Mouse (Mus musculus) midbrain, embryonic 11.5 days (tissue): Measurements from ENCODE around the gene Atf2. TPM values are rescaled to one million over a fixed set of nuclear protein-coding genes. Genes with fewer than 3 reads are reported as not detected.
A peak's percentile ranks its signal among the peaks of the same experiment; 100 is the strongest.
"Not testable (repeated sequence)": the region's sequence is repeated elsewhere in the genome, so short reads cannot be mapped to it uniquely, and the experiment has no call there.

Experiments used
- ATAC-seq: fragments of 200-750 bp; cut with Nextera tagmentation; 2 replicates; pipeline ENCODE4 v1.8.0; 2017; ENCODE audit warnings: moderate TSS enrichment, moderate library complexity; ENCODE audit not compliant: low FRiP score
- DNase-seq: peaks from one replicate; pipeline ENCODE4 v3.0.0; 2015; ENCODE audit warnings: low spot score; ENCODE audit errors: missing footprints
- H3K27ac ChIP-seq: fragments of 300-500 bp; sonication (generic); 2 replicates; pipeline ENCODE4 v1.5.1; 2014; ENCODE audit warnings: low read depth, low read length
- H3K27me3 ChIP-seq: fragments of 300-500 bp; sonication (generic); 2 replicates; pipeline ENCODE4 v1.6.1; 2014; ENCODE audit warnings: mild to moderate bottlenecking, low read length, moderate library complexity, mixed read lengths; ENCODE audit not compliant: control insufficient read depth, insufficient read depth
- H3K36me3 ChIP-seq: fragments of 300-500 bp; sonication (generic); 2 replicates; pipeline ENCODE4 v1.6.1; 2014; ENCODE audit warnings: mild to moderate bottlenecking, low read length, moderate library complexity, mixed read lengths; ENCODE audit not compliant: control insufficient read depth, insufficient read depth
- H3K4me1 ChIP-seq: fragments of 300-500 bp; sonication (generic); 2 replicates; pipeline ENCODE4 v1.6.1; 2014; ENCODE audit warnings: low read length; ENCODE audit not compliant: control insufficient read depth, insufficient read depth
- H3K4me2 ChIP-seq: fragments of 300-500 bp; sonication (generic); 2 replicates; pipeline ENCODE4 v1.6.1; 2014; ENCODE audit warnings: mild to moderate bottlenecking, moderate library complexity
- H3K4me3 ChIP-seq: fragments of 300-500 bp; sonication (generic); 2 replicates; pipeline ENCODE4 v1.5.1; 2014; ENCODE audit warnings: low read depth, low read length
- H3K9ac ChIP-seq: fragments of 300-500 bp; sonication (generic); 2 replicates; pipeline ENCODE4 v1.6.1; 2014; ENCODE audit warnings: low read length
- H3K9me3 ChIP-seq: fragments of 300-500 bp; sonication (generic); 2 replicates; pipeline ENCODE4 v1.6.1; 2016; ENCODE audit warnings: low read length; ENCODE audit not compliant: control insufficient read depth
- WGBS: fragments of 180-500 bp; shearing (Covaris S2); extraction: QIAGEN DNeasy Blood & Tissue Kit; methylation state at CpG from one replicate; pipeline ENCODE4 v1.1.7; 2014; 5-methylcytosine and 5-hydroxymethylcytosine counted together
- polyA plus RNA-seq: library from polyadenylated mRNA; unstranded; fragments of >200 nt; fragmentation: Nextera tagmentation; extraction: Ambion mirVana; gene quantifications from 2 replicates; pipeline ENCODE4 v1.2.1, GENCODE M21; 2014

The Atf2 gene
- polyA plus RNA-seq, 1 experiment from 2014 or later: 83.3 TPM

DNA sequence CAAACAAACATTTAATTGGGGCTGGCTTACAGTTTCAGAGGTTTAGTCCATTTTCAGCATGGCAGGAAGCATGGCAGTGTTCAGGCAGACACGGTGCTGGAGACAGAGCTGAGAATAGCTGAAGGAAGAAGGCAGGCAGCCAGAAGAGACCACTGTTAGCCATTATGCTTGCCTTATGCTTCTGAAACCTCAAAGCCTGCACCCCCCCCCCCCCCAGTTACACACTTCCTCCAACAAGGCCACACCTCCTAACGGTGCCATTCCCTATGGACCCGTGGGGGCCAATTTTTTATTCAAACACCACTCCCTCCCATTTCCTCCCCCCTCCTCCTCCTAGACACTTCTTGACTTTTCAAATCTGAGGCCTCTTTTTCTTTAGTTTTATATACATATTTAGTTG, 19.8 kb upstream of the Atf2 start:
- DNase-seq (no peak), ATAC-seq (no peak)
- WGBS: 92% methylated on average over 3 of the region's 3 CpGs
- Histone ChIP-seq H3K9me3 (no peaks in the 10 kb centered on the region), H3K36me3 (peaks cover 13% of the 10 kb centered on the region), H3K27ac (no peak overlapping the region), H3K4me1 (peaks cover 4% of the 10 kb centered on the region; the same call in 1 of the 2 replicates), H3K4me2 (no peak overlapping the region), H3K9ac (no peak overlapping the region), H3K27me3 (no peaks in the 10 kb centered on the region), H3K4me3 (no peak overlapping the region)

GRCm38 (mm10) chr2:73911175-73911700, 18.8 kb upstream of the Atf2 start, which contains the start of gene Atp5g3:
TSS of gene Atp5g3 (minus strand) at chr2:73911326.
- DNase-seq: peak; percentile 99
- H3K9me3 ChIP-seq: no peaks in the 10 kb centered on the region
- peak within 1 kb of the TSS; percentile 96 for H3K4me3 ChIP-seq
- H3K4me2 ChIP-seq: peak within 1 kb of the TSS; percentile 54
- H3K27me3 ChIP-seq: no peaks in the 10 kb centered on the region
- peaks cover 4% of the 10 kb centered on the region; the same call in 1 of the 2 replicates for H3K4me1 ChIP-seq
- peaks cover 17% of the 10 kb centered on the region for H3K36me3 ChIP-seq
- under 1% methylated on average over 38 of the region's 38 CpGs for WGBS
- H3K27ac ChIP-seq: peak within 1 kb of the TSS; percentile 71
- peak within 1 kb of the TSS; percentile 97 for H3K9ac ChIP-seq
- peak; percentile 95 for ATAC-seq

GRCm38 (mm10) chr2:73910571-73911174, 18.2 kb upstream of the Atf2 start:
- Histone ChIP-seq H3K36me3 (peaks cover 17% of the 10 kb centered on the region), H3K27ac (peak overlapping the region; percentile 71), H3K9ac (peak overlapping the region; percentile 97), H3K9me3 (no peaks in the 10 kb centered on the region), H3K27me3 (no peaks in the 10 kb centered on the region), H3K4me3 (peak overlapping the region; percentile 96), H3K4me2 (peak overlapping the region; percentile 54), H3K4me1 (peaks cover 4% of the 10 kb centered on the region; the same call in 1 of the 2 replicates)
- peak; percentile 76 for ATAC-seq
- WGBS: under 1% methylated on average over 46 of the region's 50 CpGs
- DNase-seq: peak; percentile 95

DNA sequence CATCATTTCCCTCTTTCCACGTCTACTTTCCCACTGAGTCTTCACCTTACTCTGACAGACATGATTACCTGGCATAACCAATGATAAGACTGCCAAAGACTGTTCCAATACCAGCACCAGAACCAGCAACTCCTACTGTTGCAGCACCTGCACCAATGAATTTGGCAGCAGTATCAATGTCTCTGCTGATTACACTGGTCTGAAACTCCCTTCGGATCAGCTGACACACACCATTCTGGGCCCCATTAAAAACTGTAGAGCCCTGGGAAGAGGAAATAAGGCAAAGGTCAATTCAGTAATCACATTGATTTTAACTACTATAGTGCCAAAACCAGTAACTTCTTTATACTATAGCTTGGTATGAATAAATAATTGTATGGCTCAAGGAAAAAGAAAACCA, 16.7 kb upstream of the Atf2 start:
- Histone ChIP-seq H3K9ac (no peak overlapping the region), H3K27ac (no peak overlapping the region), H3K36me3 (peaks cover 17% of the 10 kb centered on the region), H3K4me2 (no peak overlapping the region), H3K4me3 (no peak overlapping the region), H3K4me1 (peaks cover 4% of the 10 kb centered on the region; the same call in 1 of the 2 replicates), H3K9me3 (no peaks in the 10 kb centered on the region), H3K27me3 (no peaks in the 10 kb centered on the region)
- no peak for DNase-seq
- WGBS: 95% methylated on average over 2 of the region's 2 CpGs
- ATAC-seq: no peak

DNA sequence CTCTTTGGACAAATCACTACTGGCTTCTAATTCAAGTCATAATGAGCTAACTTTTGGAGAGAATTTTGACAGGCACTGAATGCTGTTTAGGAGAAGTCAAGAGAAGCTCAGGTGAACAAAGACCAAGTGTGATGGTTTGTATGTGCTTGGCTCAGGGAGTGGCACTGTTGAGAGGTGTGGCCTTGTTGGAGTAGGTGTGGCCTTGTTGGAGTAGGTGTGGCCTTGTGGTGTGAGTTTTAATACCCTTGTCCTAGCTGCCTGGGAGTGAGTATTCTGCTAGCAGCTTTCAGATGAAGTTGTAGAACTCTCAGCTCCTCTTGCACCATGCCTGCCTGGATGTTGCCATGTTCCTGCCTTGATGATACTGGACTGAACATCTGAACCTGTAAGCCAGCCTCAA, 12.2 kb upstream of the Atf2 start:
- not testable (repeated sequence) for H3K9ac ChIP-seq, H3K4me1 ChIP-seq, H3K9me3 ChIP-seq, ATAC-seq, H3K4me3 ChIP-seq, H3K4me2 ChIP-seq, H3K27me3 ChIP-seq, H3K27ac ChIP-seq
- peaks cover 17% of the 10 kb centered on the region for H3K36me3 ChIP-seq
- DNase-seq: peak; percentile 77

GRCm38 (mm10) chr2:73903536-73903935, 11.1 kb upstream of the Atf2 start:
- no peaks in the 10 kb centered on the region for H3K4me1 ChIP-seq
- DNase-seq: no peak
- no peak overlapping the region for H3K27ac ChIP-seq
- 97% methylated on average over 2 of the region's 2 CpGs for WGBS
- no peak for ATAC-seq
- no peak overlapping the region for H3K4me2 ChIP-seq
- H3K4me3 ChIP-seq: no peak overlapping the region
- H3K9ac ChIP-seq: no peak overlapping the region
- H3K36me3 ChIP-seq: peaks cover 10% of the 10 kb centered on the region
- no peaks in the 10 kb centered on the region for H3K9me3 ChIP-seq
- H3K27me3 ChIP-seq: no peaks in the 10 kb centered on the region

DNA sequence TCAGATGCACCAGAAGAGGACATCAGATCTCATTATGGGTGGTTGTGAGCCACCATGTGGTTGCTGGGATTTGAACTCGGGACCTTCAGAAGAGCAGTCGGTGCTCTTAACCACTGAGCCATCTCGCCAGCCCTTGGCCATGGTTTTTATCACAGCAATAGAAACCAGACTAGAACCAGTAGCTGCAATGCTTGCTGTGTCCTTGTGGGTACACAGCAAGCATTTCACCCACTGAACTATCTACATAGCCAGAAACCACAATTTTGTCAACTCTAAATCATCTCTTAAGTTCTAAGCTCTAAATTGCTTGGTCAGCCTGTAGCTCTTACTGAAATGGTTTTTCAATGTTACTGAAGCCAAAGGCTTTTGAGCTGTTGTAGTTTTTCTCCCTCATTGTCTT, 9.9 kb upstream of the Atf2 start:
- H3K4me2 ChIP-seq, H3K9ac ChIP-seq, DNase-seq, H3K4me1 ChIP-seq, ATAC-seq, H3K27ac ChIP-seq, H3K27me3 ChIP-seq, H3K9me3 ChIP-seq, H3K36me3 ChIP-seq, H3K4me3 ChIP-seq: not testable (repeated sequence)
- WGBS: 88% methylated on average over 3 of the region's 3 CpGs

- H3K9me3 ChIP-seq: no peaks in the 10 kb centered on the region
- no peak overlapping the region for H3K4me2 ChIP-seq
- no peaks in the 10 kb centered on the region for H3K27me3 ChIP-seq
- H3K36me3 ChIP-seq: no peaks in the 10 kb centered on the region
- DNase-seq (peak; percentile 75), ATAC-seq (no peak)
- no peak overlapping the region for H3K9ac ChIP-seq
- no peak overlapping the region for H3K27ac ChIP-seq
- H3K4me1 ChIP-seq: no peaks in the 10 kb centered on the region
- H3K4me3 ChIP-seq: no peak overlapping the region
These were observed 8.7 kb upstream of the Atf2 start for GRCm38 (mm10) chr2:73901169-73901568.

- H3K27ac ChIP-seq: no peak overlapping the region
- H3K9me3 ChIP-seq: no peaks in the 10 kb centered on the region
- no peak overlapping the region for H3K9ac ChIP-seq
- no peaks in the 10 kb centered on the region for H3K36me3 ChIP-seq
- H3K4me3 ChIP-seq: no peak overlapping the region
- H3K4me2 ChIP-seq: no peak overlapping the region
- H3K27me3 ChIP-seq: no peaks in the 10 kb centered on the region
- DNase-seq (peak; percentile 37), ATAC-seq (no peak)
- WGBS: 80% methylated on average over 1 of the region's 1 CpGs
- H3K4me1 ChIP-seq: no peaks in the 10 kb centered on the region
These were observed 7.9 kb upstream of the Atf2 start for GRCm38 (mm10) chr2:73900364-73900763.
